Mouse (Mus musculus): Measurements from ENCODE around the gene Bag5. TPM values are rescaled to one million over a fixed set of nuclear protein-coding genes. Genes with fewer than 3 reads are reported as not detected.

Gene Bag5
- 65.3 and 67.9 TPM in 2 replicates for polyA plus RNA-seq (2015; fragmentation: Nextera tagmentation; extraction: Ambion mirVana)

- Histone ChIP-seq H3K9ac (peak within 1 kb of the TSS; percentile 98), H3K27me3 (no peaks in the 10 kb centered on the region), H3K4me1 (replicated peaks) (peaks cover 31% of the 10 kb centered on the region), H3K36me3 (peaks cover 40% of the 10 kb centered on the region), H3K27ac (peak within 1 kb of the TSS; percentile 92), H3K9me3 (no peaks in the 10 kb centered on the region), H3K4me3 (peak within 1 kb of the TSS; percentile 100), H3K4me2 (peak within 1 kb of the TSS; percentile 86)
- under 1% methylated on average over 84 of the region's 86 CpGs for WGBS
- peak; percentile 94 for ATAC-seq (ENCODE audit: low FRiP score)
Measured at GRCm38 (mm10) chr12:111713004-111713651, at the start of gene Bag5, which contains the start of gene Apopt1. Bag5 (minus strand) TSS chr12:111713257. Apopt1 (plus strand) TSS chr12:111713261.

GRCm38 (mm10) chr12:111760306-111760908 is 47.4 kb upstream of the Bag5 start:
- H3K27ac ChIP-seq = 0 out of 2 replicates have a peak overlapping the region, but pooled peaks have one; percentile 0
- peak overlapping the region; percentile 99 for H3K9ac ChIP-seq
- no peak for ATAC-seq (ENCODE audit: low FRiP score)
- H3K4me1 ChIP-seq (replicated peaks) = peaks cover 67% of the 10 kb centered on the region
- peak overlapping the region; percentile 96 for H3K4me3 ChIP-seq
- peak overlapping the region; percentile 93 for H3K4me2 ChIP-seq
- peaks cover 4% of the 10 kb centered on the region; the same call in 1 of the 2 replicates for H3K36me3 ChIP-seq
- no peaks in the 10 kb centered on the region for H3K27me3 ChIP-seq
- no peaks in the 10 kb centered on the region for H3K9me3 ChIP-seq
- WGBS = 71% methylated on average over 7 of the region's 7 CpGs

GRCm38 (mm10) chr12:111759176-111760061 is 46.4 kb upstream of the Bag5 start:
- Histone ChIP-seq H3K9ac (peak overlapping the region; percentile 99), H3K36me3 (peaks cover 4% of the 10 kb centered on the region; the same call in 1 of the 2 replicates), H3K9me3 (no peaks in the 10 kb centered on the region), H3K27me3 (no peaks in the 10 kb centered on the region), H3K4me3 (peak overlapping the region; percentile 96), H3K27ac (peak overlapping the region; percentile 98), H3K4me2 (peak overlapping the region; percentile 93), H3K4me1 (replicated peaks) (peaks cover 59% of the 10 kb centered on the region)
- peak; percentile 68 for ATAC-seq (ENCODE audit: low FRiP score)
- WGBS = under 1% methylated on average over 35 of the region's 35 CpGs

- peak within 1 kb of the TSS; percentile 99 for H3K9ac ChIP-seq
- peaks cover 4% of the 10 kb centered on the region; the same call in 1 of the 2 replicates for H3K36me3 ChIP-seq
- H3K4me2 ChIP-seq = peak within 1 kb of the TSS; percentile 93
- under 1% methylated on average over 66 of the region's 85 CpGs for WGBS
- peaks cover 52% of the 10 kb centered on the region for H3K4me1 ChIP-seq (replicated peaks)
- H3K27me3 ChIP-seq = no peaks in the 10 kb centered on the region
- peak; percentile 81 for ATAC-seq (ENCODE audit: low FRiP score)
- peak within 1 kb of the TSS; percentile 98 for H3K27ac ChIP-seq
- peak within 1 kb of the TSS; percentile 96 for H3K4me3 ChIP-seq
- H3K9me3 ChIP-seq = no peaks in the 10 kb centered on the region
Measured at GRCm38 (mm10) chr12:111758381-111759175, 45.5 kb upstream of the Bag5 start, which contains the start of gene Klc1. Klc1 (plus strand) TSS chr12:111758849.

GRCm38 (mm10) chr12:111757561-111758325 is 44.7 kb upstream of the Bag5 start:
- no peaks in the 10 kb centered on the region for H3K27me3 ChIP-seq
- no peaks in the 10 kb centered on the region for H3K9me3 ChIP-seq
- peak overlapping the region; percentile 99 for H3K9ac ChIP-seq
- no peak for ATAC-seq (ENCODE audit: low FRiP score)
- peak overlapping the region; percentile 96 for H3K4me3 ChIP-seq
- peak overlapping the region; percentile 98 for H3K27ac ChIP-seq
- 43% methylated on average over 10 of the region's 10 CpGs for WGBS
- H3K4me1 ChIP-seq (replicated peaks) = peaks cover 44% of the 10 kb centered on the region
- H3K36me3 ChIP-seq = no peaks in the 10 kb centered on the region
- H3K4me2 ChIP-seq = peak overlapping the region; percentile 93

GRCm38 (mm10) chr12:111756698-111757082 is 43.6 kb upstream of the Bag5 start:
- Histone ChIP-seq H3K36me3 (no peaks in the 10 kb centered on the region), H3K9me3 (no peaks in the 10 kb centered on the region), H3K4me2 (no peak overlapping the region), H3K27ac (no peak overlapping the region), H3K4me3 (no peak overlapping the region), H3K9ac (no peak overlapping the region), H3K4me1 (replicated peaks) (peaks cover 34% of the 10 kb centered on the region), H3K27me3 (no peaks in the 10 kb centered on the region)
- WGBS = 64% methylated on average over 5 of the region's 5 CpGs
- no peak for ATAC-seq (ENCODE audit: low FRiP score)

GRCm38 (mm10) chr12:111756082-111756697 is 43.1 kb upstream of the Bag5 start:
- no peak overlapping the region for H3K4me2 ChIP-seq
- WGBS = 68% methylated on average over 4 of the region's 4 CpGs
- H3K4me1 ChIP-seq (replicated peaks) = peaks cover 29% of the 10 kb centered on the region
- no peak overlapping the region for H3K9ac ChIP-seq
- H3K27me3 ChIP-seq = no peaks in the 10 kb centered on the region
- ATAC-seq (ENCODE audit: low FRiP score) = no peak
- no peak overlapping the region for H3K4me3 ChIP-seq
- H3K9me3 ChIP-seq = no peaks in the 10 kb centered on the region
- no peaks in the 10 kb centered on the region for H3K36me3 ChIP-seq
- no peak overlapping the region for H3K27ac ChIP-seq

GRCm38 (mm10) chr12:111755231-111755630 is 42.2 kb upstream of the Bag5 start:
- ATAC-seq (ENCODE audit: low FRiP score) = no peak
- 72% methylated on average over 2 of the region's 2 CpGs for WGBS
- no peaks in the 10 kb centered on the region for H3K9me3 ChIP-seq

GRCm38 (mm10) chr12:111754710-111755109 is 41.7 kb upstream of the Bag5 start:
- Histone ChIP-seq H3K4me2 (no peak overlapping the region), H3K27me3 (no peaks in the 10 kb centered on the region), H3K27ac (no peak overlapping the region), H3K9ac (no peak overlapping the region), H3K36me3 (no peaks in the 10 kb centered on the region), H3K4me1 (replicated peaks) (peaks cover 14% of the 10 kb centered on the region), H3K4me3 (no peak overlapping the region), H3K9me3 (no peaks in the 10 kb centered on the region)
- no peak for ATAC-seq (ENCODE audit: low FRiP score)

More at GRCm38 (mm10) chr12:111755231-111755630, 42.2 kb upstream of the Bag5 start:
- Histone ChIP-seq H3K36me3 (no peaks in the 10 kb centered on the region), H3K4me3 (no peak overlapping the region), H3K9ac (no peak overlapping the region), H3K27ac (no peak overlapping the region), H3K4me1 (replicated peaks) (peaks cover 20% of the 10 kb centered on the region), H3K4me2 (no peak overlapping the region), H3K27me3 (no peaks in the 10 kb centered on the region)

- 62% methylated on average over 8 of the region's 9 CpGs for WGBS
- Histone ChIP-seq H3K36me3 (no peaks in the 10 kb centered on the region), H3K9me3 (no peaks in the 10 kb centered on the region), H3K4me3 (no peak overlapping the region), H3K4me1 (replicated peaks) (peaks cover 11% of the 10 kb centered on the region), H3K27me3 (no peaks in the 10 kb centered on the region), H3K27ac (no peak overlapping the region), H3K9ac (no peak overlapping the region), H3K4me2 (no peak overlapping the region)
- no peak for ATAC-seq (ENCODE audit: low FRiP score)
Measured at GRCm38 (mm10) chr12:111753347-111753746, 40.3 kb upstream of the Bag5 start.

- Histone ChIP-seq H3K9ac (no peak overlapping the region), H3K27ac (no peak overlapping the region), H3K9me3 (no peaks in the 10 kb centered on the region), H3K36me3 (no peaks in the 10 kb centered on the region), H3K27me3 (no peaks in the 10 kb centered on the region), H3K4me3 (no peak overlapping the region), H3K4me2 (no peak overlapping the region), H3K4me1 (replicated peaks) (peaks cover 3% of the 10 kb centered on the region)
- ATAC-seq (ENCODE audit: low FRiP score) = no peak
- 92% methylated on average over 6 of the region's 6 CpGs for WGBS
Measured at GRCm38 (mm10) chr12:111752491-111752890, 39.4 kb upstream of the Bag5 start.
